Mouse (Mus musculus) layer of hippocampus, postnatal 10 days (tissue): ENCODE measurements around the gene Trp73. TPM values are rescaled to one million over a fixed set of nuclear protein-coding genes. Genes with fewer than 3 reads are reported as not detected.

Source experiments
- DNase-seq, 2 experiments: peaks; one replicate each; pipeline ENCODE4 v3.0.0; 2021; ENCODE audit warnings: low spot score in 2 of 2
- total RNA-seq, 2 experiments: library from RNA; stranded (reverse); gene quantifications; 2 replicates each; pipeline ENCODE4 v1.2.3; 2021

The Trp73 gene
- total RNA-seq, 2 experiments from 2014 or later = 4.7 to 5.2 TPM

- no peak for DNase-seq
Observed at GRCm38 (mm10) chr4:154103912-154104311, 36.1 kb downstream of the Trp73 start.

DNA sequence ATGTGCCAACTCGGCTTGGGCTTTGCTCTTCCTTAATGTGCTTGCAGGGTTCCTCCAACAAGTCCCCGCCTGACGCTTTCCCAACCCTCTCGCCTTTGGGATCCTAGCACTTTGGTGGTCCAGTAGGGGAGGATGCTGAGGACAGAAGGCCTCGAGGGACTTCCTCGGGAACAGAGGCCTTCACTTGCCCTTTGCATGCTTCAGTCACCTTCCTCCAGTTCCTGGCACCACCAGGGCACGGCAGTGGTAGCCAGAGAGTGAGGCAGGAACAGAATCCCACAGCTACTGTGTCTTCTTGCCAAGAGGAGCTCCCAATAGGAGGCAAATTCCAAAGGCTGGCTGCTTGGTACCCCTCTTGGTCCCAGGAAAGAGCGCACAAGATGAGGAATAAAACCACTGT is 36.6 kb downstream of the Trp73 start:
- no peak for DNase-seq

- DNase-seq = no peak
Observed at GRCm38 (mm10) chr4:154099361-154099760, 40.6 kb downstream of the Trp73 start.

- DNase-seq = no peak
Observed at GRCm38 (mm10) chr4:154096111-154096510, 43.9 kb downstream of the Trp73 start.

DNA sequence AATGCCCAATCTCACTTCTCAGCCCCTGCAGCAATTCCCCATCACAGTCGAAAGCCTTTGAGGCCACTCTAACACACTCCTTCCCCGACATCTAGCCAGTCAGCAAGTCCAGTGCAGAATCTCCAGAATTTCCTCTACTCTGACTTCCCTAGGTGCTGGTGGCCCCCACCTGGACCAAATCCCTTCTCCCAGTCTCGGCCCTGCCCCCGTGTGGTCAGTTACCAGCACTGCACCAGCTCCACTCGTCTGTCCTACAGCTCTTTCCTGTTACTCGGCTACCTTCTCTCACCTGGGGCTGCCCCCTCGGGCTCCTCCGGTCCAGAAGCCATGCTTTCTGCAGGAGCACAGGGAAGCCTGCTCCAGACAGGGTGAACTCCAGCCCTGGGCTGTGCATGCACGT is 46.8 kb downstream of the Trp73 start:
- no peak for DNase-seq

DNA sequence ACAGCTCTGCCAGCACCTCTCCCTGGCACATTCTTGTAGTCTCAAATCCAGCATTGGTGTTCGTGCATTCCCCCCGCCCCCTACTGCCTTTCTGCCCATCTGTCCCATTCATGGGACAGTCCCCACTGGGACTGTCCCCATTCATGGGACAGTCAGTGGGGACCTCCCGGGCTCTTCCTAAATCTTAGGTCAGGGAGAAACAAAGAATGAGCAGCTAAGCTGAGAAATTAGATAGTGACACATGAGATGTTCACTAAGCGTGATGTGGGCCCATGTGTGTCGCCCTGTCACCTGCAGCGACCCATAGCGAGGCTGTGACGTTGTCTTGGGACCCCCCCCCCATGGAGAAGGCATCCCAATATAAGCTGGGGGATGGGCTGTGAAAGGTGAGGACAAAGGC is 48.7 kb downstream of the Trp73 start:
- DNase-seq = no peak

- DNase-seq = no peak
Observed at GRCm38 (mm10) chr4:154089205-154089604, 50.8 kb downstream of the Trp73 start.

- no peak for DNase-seq
Observed at GRCm38 (mm10) chr4:154086436-154086835, 53.6 kb downstream of the Trp73 start.

DNA sequence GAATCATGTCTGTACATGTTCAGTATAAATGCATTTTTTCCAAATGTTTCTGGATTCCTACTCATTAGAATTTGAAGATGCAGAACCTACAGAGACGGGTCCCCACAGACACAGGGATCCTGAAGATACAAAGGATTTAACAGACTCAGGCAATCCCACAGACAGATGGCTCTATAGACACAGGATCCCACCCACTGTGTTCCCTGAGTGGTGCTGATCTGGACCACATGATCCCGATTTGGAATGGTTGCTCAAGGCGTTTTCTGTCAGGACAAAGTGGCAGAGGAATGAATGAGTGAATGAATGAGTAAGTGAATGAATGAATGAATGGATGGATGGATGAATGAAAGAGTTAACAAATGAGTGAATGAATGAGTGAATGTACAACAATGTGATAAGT is 54.2 kb downstream of the Trp73 start:
- DNase-seq = no peak

GRCm38 (mm10) chr4:154081974-154082373 is 58.0 kb downstream of the Trp73 start:
- DNase-seq = no peak

DNA sequence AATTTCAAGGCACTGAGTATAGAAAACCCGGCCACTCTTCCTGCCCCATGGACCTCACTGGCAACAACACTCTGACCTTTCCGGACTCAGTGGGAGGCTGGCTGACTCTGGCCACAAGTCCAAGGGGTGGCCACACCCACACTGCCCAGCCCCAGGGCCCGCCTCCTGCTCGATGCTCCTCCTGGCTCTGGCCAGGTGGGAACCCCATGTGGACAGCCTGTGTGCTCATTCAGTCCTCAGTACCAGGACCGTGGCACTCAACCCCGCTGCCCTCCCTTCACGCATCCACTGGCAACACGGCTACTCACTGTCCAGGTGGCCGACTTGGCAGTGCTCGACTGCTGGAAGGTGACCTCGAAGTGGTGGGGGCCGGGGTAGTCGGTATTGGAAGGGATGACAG is 59.0 kb downstream of the Trp73 start:
- no peak for DNase-seq

DNA sequence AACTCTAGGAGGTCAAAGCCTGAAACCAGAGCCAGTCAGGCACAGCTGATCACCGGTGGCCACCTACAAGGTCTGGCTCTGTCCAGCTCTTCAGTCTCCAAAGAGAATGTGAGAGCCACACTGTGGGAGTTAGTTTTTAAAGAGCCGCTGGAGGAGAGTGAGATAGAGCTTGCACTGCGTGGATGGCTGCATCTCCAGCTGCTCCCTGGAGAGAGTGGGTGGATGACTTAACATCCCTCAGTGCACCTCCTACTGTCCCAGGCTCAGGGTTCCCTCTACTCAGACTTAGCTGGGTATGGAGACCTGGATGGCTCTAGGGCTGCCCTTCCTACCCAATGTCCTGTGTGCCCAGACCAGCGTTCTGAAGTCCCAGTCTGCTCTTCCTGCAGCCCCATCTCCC is 59.8 kb downstream of the Trp73 start:
- DNase-seq = no peak

- DNase-seq = no peak
Observed at GRCm38 (mm10) chr4:154071941-154072340, 68.1 kb downstream of the Trp73 start.

GRCm38 (mm10) chr4:154071521-154071920 is 68.5 kb downstream of the Trp73 start:
- DNase-seq = no peak

DNA sequence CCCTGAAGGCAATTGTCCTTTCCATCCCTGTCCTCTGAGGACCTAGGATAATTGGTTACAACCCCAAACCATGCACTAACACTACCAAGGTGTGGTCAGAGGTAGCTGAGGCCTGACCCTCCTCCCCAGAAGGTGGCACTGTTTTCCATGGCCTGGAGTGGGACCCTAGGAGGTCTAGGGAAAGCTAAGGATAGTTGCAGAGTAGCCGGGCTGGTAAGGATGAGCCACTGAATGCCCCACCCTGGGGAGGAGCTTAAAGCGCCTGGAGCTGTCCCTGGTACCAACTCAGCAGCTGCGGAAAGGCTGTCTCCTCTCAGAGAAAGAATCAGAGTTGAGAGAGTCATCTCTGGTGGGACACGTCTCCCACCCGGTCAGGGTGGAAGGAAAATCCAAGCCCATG is 69.1 kb downstream of the Trp73 start:
- DNase-seq = peak in 1 of 2 experiments; percentile 31

DNA sequence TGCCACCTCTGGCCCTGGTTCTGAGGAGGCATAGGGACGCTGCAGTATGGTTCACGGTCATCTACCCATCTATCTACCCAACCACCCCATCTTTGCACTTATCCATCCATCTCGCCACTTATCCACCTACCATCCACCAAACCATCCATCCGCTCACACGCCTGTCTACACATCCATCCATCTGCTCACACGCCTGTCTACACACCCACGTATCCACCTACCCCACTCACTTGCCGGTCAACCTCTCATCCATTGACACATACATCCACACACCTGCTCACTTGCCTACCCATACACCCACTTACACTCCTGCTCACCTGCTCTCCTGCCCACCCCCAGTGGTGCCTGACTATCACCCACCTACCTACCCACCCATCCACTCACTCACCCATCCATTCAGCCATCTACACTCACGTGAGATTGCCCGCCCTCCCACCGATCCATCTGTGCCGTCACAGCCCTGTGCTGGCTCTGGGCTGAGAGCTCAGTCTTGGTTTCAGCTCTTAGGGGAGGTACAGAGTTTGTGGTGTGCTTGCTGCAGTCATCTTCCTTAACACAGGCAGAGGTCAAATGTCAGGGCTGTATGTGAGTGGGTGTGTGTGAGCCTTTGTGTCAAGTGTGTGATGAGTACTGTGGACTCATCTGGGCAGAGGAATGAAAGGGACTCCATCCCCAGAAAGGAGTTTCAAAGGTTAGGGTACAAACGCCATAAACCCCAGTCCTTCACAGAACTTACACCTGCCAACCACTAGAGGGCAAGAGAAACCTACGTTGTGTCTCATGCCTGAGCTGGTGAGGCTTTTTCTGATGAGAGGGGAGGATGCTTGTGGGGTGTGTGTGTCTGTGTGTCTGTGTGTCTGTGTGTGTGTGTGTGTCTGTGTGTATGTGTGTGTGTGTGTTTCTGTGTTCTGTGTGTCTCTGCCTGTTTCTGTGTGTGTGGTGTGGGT is 74.9 kb downstream of the Trp73 start:
- peak in 1 of 2 experiments; percentile 33 for DNase-seq

DNA sequence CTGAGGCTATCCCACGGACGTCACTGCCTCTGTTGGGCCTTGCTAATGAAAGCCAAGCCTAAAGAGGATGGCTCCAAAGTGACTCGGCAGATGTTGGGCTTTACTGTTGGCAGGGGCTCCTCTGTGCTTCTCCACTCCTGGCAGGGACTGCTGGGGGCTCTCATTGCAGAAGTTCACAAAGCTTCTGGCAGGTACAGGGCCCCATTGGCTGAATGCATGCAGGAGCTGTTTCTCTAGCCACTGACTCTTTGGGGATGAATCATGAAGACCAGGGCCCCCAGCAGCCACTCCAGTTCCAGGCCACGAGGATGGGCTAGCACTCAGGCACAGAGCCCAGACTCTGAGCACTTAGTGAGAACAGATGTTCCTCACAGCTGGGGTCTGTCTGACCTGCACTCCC is 82.3 kb downstream of the Trp73 start:
- DNase-seq = no peak

DNA sequence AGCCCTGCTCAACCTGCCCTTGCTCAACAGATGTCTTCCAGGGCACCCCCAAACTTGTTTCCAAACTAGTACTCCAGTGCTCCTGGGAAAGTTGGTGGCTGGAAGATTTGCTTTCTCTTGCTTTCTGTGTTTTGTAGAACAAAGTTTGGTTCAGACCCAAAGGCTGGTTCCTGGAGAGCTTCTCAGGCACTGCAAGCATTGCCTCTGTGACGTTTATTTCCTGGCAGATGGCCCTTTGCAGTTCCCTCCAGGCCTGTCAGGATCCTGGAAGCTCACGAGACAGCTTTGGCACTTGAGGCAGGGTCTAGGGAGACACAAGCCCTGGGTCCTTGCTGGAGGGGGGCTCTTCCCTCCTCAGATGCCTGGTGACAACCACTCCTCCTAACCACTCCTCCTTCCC is 83.3 kb downstream of the Trp73 start:
- no peak for DNase-seq

DNA sequence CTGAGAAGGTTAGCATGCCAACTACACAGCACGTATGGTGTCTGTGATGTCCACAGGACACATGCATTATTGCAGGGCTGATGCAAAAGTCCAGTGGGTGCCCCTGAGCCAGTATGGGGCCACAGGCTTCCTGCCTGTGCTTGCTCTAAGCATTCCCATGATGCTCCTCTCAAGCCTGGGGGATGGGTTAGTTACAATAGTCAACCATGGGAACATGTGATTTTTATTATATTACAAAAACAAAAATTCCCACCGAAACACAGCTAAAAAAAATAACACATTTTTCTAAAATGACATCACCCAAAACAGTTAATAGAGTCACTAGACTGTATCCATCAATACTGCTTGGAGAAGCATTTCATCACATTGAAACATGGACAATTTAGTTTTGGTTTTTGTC is 84.0 kb downstream of the Trp73 start:
- no peak for DNase-seq

- DNase-seq = no peak
Observed at GRCm38 (mm10) chr4:154055482-154055881, 84.5 kb downstream of the Trp73 start.

DNA sequence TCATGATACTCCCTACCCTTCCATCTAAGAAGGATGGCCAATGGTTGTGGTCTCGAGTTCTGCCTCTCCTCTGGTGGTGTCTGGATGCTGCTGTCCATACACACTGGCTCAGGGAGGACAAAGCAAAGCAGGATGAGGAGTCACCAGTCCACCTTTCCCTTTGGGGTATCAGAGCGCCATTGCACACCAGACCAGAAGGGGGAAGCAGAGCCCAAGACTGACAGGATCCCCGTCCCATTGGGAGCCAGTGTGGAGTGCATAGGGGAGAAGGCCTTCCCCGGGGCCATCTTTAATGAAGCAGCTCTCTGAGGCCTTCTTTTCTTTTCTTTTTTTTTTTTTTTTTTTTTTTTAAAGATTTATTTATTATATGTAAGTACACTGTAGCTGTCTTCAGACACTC is 86.9 kb downstream of the Trp73 start:
- DNase-seq = no peak

- DNase-seq = no peak
Observed at GRCm38 (mm10) chr4:154051401-154051800, 88.6 kb downstream of the Trp73 start.

DNA sequence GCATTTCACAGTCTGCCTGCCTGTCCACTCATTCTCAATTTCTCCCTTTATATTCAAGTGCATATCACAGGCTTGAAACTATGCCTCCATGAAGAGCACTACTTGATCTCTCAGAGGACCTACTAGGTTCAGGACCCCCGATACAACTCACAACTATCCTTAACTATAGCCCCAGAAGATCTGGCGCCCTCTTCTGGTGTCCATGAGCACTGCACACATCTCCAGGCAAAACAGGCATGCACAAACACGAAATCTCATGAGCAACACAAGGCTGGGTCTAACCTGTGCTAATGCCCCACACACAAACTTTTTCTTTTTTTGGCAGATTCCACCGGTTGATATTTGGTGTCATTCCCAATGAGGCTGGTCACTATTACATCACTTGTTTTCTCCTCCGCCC is 94.2 kb downstream of the Trp73 start:
- DNase-seq = no peak
